Mouse (Mus musculus) ES-E14 (cell line): ENCODE data around the gene Atxn1.

Experiments used
- CHD2 ChIP-seq: IDR thresholded peaks from 2 replicates; pipeline ENCODE4 v1.6.1; 2014; ENCODE audit warnings: mild to moderate bottlenecking, low read depth, low read length, inconsistent platforms
- HCFC1 ChIP-seq: IDR thresholded peaks from 2 replicates; pipeline ENCODE4 v1.6.1; 2012; ENCODE audit warnings: low read length, inconsistent platforms, borderline replicate concordance; ENCODE audit not compliant: insufficient read depth
- MAFK ChIP-seq: IDR thresholded peaks from 2 replicates; pipeline ENCODE4 v1.6.1; 2014; ENCODE audit warnings: mild to moderate bottlenecking, low read depth, low read length, inconsistent platforms; ENCODE audit not compliant: insufficient read depth
- ZC3H11A ChIP-seq: IDR thresholded peaks from 2 replicates; pipeline ENCODE4 v1.6.1; 2012; ENCODE audit warnings: low read depth, mild to moderate bottlenecking, inconsistent platforms, low read length, borderline replicate concordance
- ZNF384 ChIP-seq: IDR thresholded peaks from 2 replicates; pipeline ENCODE4 v1.6.1; 2012; ENCODE audit warnings: low read depth, low read length, inconsistent platforms

DNA sequence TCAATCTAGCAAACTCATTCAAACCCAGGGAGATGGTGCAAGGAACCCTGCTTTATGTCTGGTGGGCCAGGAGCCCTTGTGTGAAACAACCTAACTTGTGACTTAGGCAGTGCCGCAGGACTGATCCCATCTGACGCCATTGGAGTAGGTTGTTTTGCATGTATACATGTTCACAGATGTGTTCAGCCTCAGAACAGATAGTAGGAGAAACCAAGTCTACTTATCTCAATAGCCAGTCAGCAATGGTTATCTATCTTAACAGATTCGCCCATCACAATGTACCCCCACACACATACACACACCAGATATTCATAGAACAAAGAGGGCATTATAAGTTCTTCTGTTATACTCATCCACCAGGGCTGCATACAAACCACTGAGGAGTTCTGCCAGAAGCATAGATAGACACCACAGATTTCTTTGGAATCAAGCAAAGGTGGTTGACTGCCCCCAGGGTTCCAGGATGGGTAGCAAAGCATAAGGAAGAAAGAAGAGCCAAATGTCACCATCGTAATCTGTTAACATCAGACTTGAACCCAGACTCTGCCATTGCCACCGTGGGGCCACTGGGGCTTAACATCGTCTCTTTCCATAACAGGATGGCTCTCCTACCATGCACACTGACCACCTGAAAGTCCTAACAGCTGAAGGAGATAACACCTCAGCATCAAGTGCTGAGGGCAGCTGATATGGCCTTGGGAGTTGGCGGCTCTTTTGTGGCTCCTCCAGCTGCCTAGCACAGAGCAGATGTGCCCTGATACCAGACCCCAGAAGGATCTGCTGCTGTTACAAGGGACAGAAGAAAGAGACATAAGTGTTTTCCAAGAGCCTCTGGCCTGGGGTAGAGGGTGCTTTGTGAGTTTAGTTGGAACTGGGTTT lies 115.4 kb downstream of the Atxn1 start:
- TF ChIP-seq CHD2 (no peak), MAFK (no peak), HCFC1 (no peak), ZNF384 (no peak), ZC3H11A (no peak)
